Mouse (Mus musculus): ENCODE measurements around the gene Tbc1d1.

The Tbc1d1 gene

GRCm38 (mm10) chr5:64207800-64208199 lies 51.7 kb downstream of the Tbc1d1 start:
- DNase-seq: no peak

DNA sequence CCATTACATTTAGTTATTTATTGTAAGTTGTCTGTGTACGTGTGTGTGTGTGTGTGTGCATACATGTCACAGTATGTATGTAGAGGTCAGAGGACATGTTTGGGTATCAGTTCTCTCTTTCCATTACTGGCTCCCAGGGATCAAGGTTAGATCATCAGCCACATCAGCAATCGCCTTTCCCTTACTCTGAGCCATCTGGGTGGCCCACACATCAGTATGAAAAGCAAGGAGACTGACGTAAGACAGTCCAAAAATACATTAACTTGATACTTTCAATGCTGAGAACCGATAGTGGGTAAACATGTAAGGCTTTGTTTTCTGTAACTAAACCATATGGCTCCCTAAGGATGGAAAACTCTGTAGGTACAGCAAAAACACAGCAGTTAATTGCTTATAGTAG lies 54.7 kb downstream of the Tbc1d1 start:
- no peak for DNase-seq

GRCm38 (mm10) chr5:64211284-64211683 lies 55.2 kb downstream of the Tbc1d1 start:
- DNase-seq: no peak

DNA sequence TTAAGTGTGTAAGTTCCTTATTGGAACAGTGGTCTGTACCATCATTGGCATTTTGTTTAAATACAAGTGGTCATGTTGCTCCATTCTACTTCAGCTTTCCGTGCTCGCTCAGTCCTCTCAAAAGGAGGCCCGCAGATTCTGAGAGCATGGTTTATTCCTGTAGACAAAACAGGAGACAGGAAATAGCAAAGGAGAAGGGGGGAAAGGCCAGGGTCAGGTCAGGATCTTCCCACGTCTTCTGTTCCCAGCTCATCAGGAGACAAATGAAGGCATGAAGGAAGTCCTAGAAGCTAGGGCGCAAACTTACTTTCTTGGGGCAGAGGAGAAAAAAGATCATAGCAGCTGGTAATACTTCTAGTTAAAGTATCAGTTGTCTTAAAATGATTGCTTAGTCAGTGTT lies 56.1 kb downstream of the Tbc1d1 start:
- DNase-seq: no peak

- DNase-seq: no peak
Measured at GRCm38 (mm10) chr5:64212619-64213018, 56.5 kb downstream of the Tbc1d1 start.

GRCm38 (mm10) chr5:64215806-64216205 lies 59.7 kb downstream of the Tbc1d1 start:
- no peak for DNase-seq

GRCm38 (mm10) chr5:64216326-64216725 lies 60.2 kb downstream of the Tbc1d1 start:
- DNase-seq: no peak

GRCm38 (mm10) chr5:64217256-64217655 lies 61.2 kb downstream of the Tbc1d1 start:
- no peak for DNase-seq

GRCm38 (mm10) chr5:64217816-64218602 lies 61.9 kb downstream of the Tbc1d1 start:
- DNase-seq: no peak

DNA sequence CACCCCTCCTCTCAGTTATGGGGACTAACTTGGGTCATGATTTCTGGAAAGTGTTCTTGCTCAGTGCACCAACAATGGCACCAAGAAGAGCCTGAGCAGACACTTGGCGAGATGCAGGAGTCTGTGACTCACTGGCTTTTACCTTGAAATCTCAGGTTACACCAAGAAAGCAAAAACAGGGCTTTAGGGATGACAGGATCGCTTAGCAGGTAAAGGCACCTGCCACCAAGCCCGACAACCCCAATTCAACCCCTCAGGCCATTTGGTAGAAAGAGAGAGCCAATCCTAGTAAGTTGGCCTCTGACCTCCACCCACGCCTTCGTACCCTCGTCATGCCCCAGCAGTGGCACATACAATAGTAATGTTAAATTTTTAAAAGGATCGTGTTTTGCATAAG lies 62.5 kb downstream of the Tbc1d1 start:
- DNase-seq: no peak

DNA sequence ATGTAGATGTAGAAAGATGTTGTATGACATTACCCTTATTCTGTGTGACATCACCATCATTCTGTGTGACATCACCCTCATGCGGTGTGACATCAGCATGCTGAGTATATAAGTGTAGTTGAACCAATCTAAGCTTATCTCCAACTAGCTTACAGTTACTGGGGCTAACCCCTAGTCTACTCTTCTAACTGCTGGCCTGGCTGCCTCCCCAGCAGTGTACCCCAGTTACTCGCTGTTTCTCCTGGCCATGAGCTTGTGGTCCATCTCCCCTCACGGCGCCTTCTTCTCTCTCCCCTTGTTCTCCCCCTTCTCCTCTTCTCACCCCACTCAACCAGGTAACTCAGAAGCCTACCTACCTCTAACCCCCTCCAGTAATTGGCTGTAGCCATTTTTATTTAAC lies 64.7 kb downstream of the Tbc1d1 start:
- DNase-seq: no peak

GRCm38 (mm10) chr5:64224735-64225425 lies 68.8 kb downstream of the Tbc1d1 start:
- DNase-seq: no peak

DNA sequence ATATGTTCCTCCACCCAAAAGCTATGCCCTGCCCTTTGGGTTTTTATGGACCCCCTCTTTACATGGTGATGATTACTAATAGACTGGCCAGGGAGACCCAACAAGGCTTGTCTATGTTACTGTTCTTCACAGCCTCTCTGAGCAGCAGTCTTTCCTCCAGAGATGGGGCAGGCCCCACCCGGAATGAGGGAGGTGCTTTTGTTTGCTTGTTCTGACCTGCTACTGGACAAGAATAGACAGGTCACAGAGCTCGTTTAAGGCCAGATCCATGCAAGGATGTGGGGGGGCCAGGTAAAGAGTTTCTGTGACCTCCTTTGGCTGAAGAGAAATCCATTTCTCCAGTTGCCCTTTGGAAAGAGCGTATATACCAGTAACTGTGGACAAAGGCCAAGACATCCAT lies 72.1 kb downstream of the Tbc1d1 start:
- no peak for DNase-seq

- no peak for DNase-seq
Measured at GRCm38 (mm10) chr5:64229336-64229866, 73.3 kb downstream of the Tbc1d1 start.

DNA sequence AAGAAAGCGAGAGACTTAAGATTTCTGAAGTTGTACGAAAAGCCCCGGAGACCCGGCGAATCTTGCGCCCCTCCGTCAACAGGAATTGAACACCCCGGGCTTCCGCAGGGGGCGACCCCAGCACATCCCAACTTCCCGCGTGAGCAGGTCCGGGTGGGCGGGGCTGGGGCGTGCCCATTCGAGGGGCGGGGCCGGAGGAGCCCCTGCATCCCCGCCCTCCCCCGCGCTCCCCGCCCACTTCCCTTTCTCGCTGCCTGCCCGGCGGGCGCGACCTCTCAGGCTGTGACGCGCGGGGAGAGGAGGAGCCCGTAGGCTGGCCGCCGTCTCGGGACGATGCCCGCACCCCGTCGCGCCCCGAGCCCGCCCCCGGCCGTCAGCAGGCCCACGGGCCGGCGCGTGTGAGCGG lies 74.0 kb downstream of the Tbc1d1 start:
- peak; percentile 66 to 84 for DNase-seq

- DNase-seq: peak; percentile 11
Measured at GRCm38 (mm10) chr5:64230507-64231041, 74.5 kb downstream of the Tbc1d1 start.

DNA sequence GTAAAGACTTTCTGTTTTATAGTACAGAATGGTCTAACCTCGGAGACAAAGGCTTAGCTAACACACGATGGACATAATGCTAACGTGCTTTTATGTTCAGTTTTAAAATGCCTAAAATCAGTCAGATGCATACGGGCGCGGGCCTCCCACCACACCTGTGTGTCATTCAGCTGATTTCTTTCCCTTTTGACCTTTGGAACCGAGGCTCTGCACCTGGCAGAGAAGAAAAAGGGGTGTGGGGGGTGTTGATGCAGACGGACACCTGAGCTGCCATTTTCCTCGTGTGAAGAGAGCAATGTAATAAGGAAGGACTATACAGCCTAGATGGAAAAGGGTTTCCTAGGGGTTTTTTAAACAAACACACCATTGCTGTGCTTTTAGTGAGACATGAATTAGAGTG lies 76.8 kb downstream of the Tbc1d1 start:
- no peak for DNase-seq

GRCm38 (mm10) chr5:64234269-64234985 lies 78.3 kb downstream of the Tbc1d1 start:
- DNase-seq: no peak

DNA sequence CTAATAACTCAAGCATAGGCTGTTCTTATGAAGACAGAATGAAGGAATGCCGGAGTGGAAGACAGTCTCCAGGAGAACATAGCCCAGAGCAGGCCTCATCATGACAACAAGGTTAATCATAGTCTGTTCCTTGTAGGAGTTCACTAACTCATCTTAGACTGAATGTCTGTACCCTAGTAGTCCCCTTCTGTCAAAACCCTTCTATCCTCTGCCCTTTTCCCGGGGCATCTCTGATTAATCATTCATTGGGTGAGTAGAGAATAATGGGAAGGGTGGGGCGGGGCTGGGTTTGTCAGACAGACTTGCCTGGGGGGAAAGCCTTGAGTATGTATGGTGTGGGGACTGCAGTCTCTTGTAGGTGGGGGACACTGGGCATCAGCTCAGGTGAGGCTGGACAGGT lies 79.1 kb downstream of the Tbc1d1 start:
- no peak for DNase-seq

- no peak for DNase-seq
Measured at GRCm38 (mm10) chr5:64236561-64236960, 80.5 kb downstream of the Tbc1d1 start.

GRCm38 (mm10) chr5:64237263-64237662 lies 81.2 kb downstream of the Tbc1d1 start:
- DNase-seq: no peak

GRCm38 (mm10) chr5:64237693-64238092 lies 81.6 kb downstream of the Tbc1d1 start:
- no peak for DNase-seq
